Mouse (Mus musculus) midbrain, postnatal 0 days (tissue): ENCODE data around the gene Glyr1. TPM values are rescaled to one million over a fixed set of nuclear protein-coding genes. Genes with fewer than 3 reads are reported as not detected.

Experiments
- ATAC-seq: fragments of 200-750 bp; cut with Nextera tagmentation; 2 replicates; pipeline ENCODE4 v1.8.0; 2017; ENCODE audit warnings: moderate number of reproducible peaks, mild to moderate bottlenecking, moderate TSS enrichment, moderate library complexity; ENCODE audit not compliant: low FRiP score
- DNase-seq: peaks from one replicate; pipeline ENCODE4 v3.0.0-alpha.2; 2015; ENCODE audit warnings: low spot score
- H3K27ac ChIP-seq: fragments of 300-500 bp; sonication (generic); 2 replicates; pipeline ENCODE4 v1.5.1; 2014; ENCODE audit warnings: low read depth, mild to moderate bottlenecking, low read length, mixed read lengths
- H3K27me3 ChIP-seq: fragments of 300-500 bp; sonication (generic); 2 replicates; pipeline ENCODE4 v1.6.1; 2014; ENCODE audit warnings: low read length, control low read depth, mixed read lengths; ENCODE audit not compliant: insufficient read depth
- H3K36me3 ChIP-seq: fragments of 300-500 bp; sonication (generic); 2 replicates; pipeline ENCODE4 v1.6.1; 2014; ENCODE audit warnings: low read length, control low read depth, mixed read lengths; ENCODE audit not compliant: insufficient read depth
- H3K4me1 ChIP-seq: fragments of 300-500 bp; sonication (generic); 2 replicates; pipeline ENCODE4 v1.6.1; 2014; ENCODE audit warnings: mild to moderate bottlenecking, control low read depth, antibody characterized with exemption, low read length, mixed read lengths; ENCODE audit not compliant: insufficient read depth
- H3K4me2 ChIP-seq: fragments of 300-500 bp; sonication (generic); 2 replicates; pipeline ENCODE4 v1.6.1; 2014; ENCODE audit warnings: low read depth, mild to moderate bottlenecking, low read length, mixed read lengths; ENCODE audit not compliant: poor library complexity, severe bottlenecking
- H3K4me3 ChIP-seq: fragments of 300-500 bp; sonication (generic); 2 replicates; pipeline ENCODE4 v1.5.1; 2014; ENCODE audit warnings: low read depth, mild to moderate bottlenecking, low read length, moderate library complexity
- H3K9ac ChIP-seq: fragments of 300-500 bp; sonication (generic); replicated peaks from 2 replicates; pipeline ENCODE4 v1.6.1; 2014; ENCODE audit warnings: mild to moderate bottlenecking, low read length, moderate library complexity, mixed read lengths; ENCODE audit not compliant: poor library complexity, severe bottlenecking
- H3K9me3 ChIP-seq: fragments of 300-500 bp; sonication (generic); 2 replicates; pipeline ENCODE4 v1.6.1; 2016; ENCODE audit warnings: low read length, control low read depth
- CTCF ChIP-seq: IDR thresholded peaks from 2 replicates; pipeline ENCODE4 v1.5.1; 2016; ENCODE audit warnings: antibody characterized with exemption, mild to moderate bottlenecking
- WGBS: fragments of 180-500 bp; shearing (Covaris S2); extraction: QIAGEN DNeasy Blood & Tissue Kit; methylation state at CpG from one replicate; pipeline ENCODE4 v1.1.7; 2014; 5-methylcytosine and 5-hydroxymethylcytosine counted together
- polyA plus RNA-seq: library from polyadenylated mRNA; unstranded; fragments of >200 nt; fragmentation: Nextera tagmentation; extraction: Ambion mirVana; gene quantifications from 2 replicates; pipeline ENCODE4 v1.2.1, GENCODE M21; 2015
- total RNA-seq: library from RNA; depleted of rRNA; stranded (reverse); fragments of >200 nt; gene quantifications from 2 replicates; pipeline ENCODE4 v1.2.3, GENCODE M21; 2014

The Glyr1 gene
- total and polyA plus RNA-seq, 2 experiments from 2014 or later: 146 to 176 TPM

DNA sequence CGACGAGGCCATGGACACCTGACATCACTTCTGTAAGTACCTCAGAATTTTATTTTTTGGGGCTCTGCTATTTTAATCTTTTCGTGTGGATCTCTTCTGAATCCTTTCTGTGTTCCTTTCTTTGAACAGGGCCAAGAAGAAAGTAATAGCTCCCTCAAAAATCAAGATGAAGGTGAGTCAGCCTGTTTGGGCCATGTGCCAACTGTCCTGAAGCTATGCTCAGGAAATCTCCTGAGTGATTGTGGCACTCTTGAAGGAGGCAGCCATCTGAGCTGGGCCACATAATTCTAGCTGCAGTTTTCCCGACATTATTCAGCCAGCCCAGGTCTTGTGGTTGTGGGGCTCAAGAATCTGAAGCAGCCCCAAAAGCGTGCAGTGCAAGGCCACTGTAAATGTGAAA is 24.7 kb upstream of the Glyr1 start:
- Histone ChIP-seq H3K27me3 (no peaks in the 10 kb centered on the region), H3K36me3 (peaks cover 75% of the 10 kb centered on the region), H3K4me2 (no peak overlapping the region), H3K27ac (no peak overlapping the region), H3K9ac (no peak overlapping the region), H3K4me3 (no peak overlapping the region), H3K9me3 (no peaks in the 10 kb centered on the region), H3K4me1 (no peaks in the 10 kb centered on the region)
- WGBS: 92% methylated on average over 5 of the region's 5 CpGs
- ATAC-seq (no peak), DNase-seq (no peak)
- no peak for TF ChIP-seq CTCF

GRCm38 (mm10) chr16:5071974-5072373 is 22.3 kb upstream of the Glyr1 start:
- 96% methylated on average over 7 of the region's 7 CpGs for WGBS
- Histone ChIP-seq H3K27me3 (no peaks in the 10 kb centered on the region), H3K27ac (no peak overlapping the region), H3K4me3 (no peak overlapping the region), H3K4me1 (no peaks in the 10 kb centered on the region), H3K9ac (no peak overlapping the region), H3K9me3 (no peaks in the 10 kb centered on the region), H3K4me2 (no peak overlapping the region), H3K36me3 (peaks cover 59% of the 10 kb centered on the region)
- DNase-seq (no peak), ATAC-seq (no peak)
- TF ChIP-seq CTCF: no peak

DNA sequence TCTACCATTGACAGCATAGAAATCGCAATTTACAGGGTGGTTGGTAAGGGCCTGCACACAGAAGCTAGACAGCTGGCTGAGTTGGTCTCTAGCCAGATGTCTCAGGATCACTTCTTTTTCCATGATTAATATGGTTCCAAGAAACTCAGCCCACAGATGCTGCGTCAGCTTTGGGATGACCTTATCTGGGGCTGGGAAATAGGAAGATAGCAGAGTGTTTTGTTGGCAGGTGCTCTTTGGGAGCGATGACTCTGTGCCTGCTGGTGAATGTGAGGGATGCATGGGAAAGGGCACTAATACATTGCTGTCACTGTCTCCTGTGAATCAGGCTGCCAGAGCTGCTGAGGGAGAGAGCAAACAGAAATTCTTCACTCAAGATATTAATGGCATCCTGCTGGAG is 20.7 kb upstream of the Glyr1 start:
- no peak overlapping the region for H3K4me3 ChIP-seq
- no peaks in the 10 kb centered on the region for H3K27me3 ChIP-seq
- H3K36me3 ChIP-seq: peaks cover 45% of the 10 kb centered on the region
- H3K4me2 ChIP-seq: no peak overlapping the region
- H3K9ac ChIP-seq: no peak overlapping the region
- no peak overlapping the region for H3K27ac ChIP-seq
- no peaks in the 10 kb centered on the region for H3K4me1 ChIP-seq
- TF ChIP-seq CTCF: no peak
- no peaks in the 10 kb centered on the region for H3K9me3 ChIP-seq
- DNase-seq (peak; percentile 9), ATAC-seq (no peak)
- 94% methylated on average over 3 of the region's 3 CpGs for whole genome bisulfite sequencing

GRCm38 (mm10) chr16:5063472-5063871 is 13.8 kb upstream of the Glyr1 start:
- Histone ChIP-seq H3K27ac (no peak overlapping the region), H3K9ac (no peak overlapping the region), H3K4me3 (no peak overlapping the region), H3K27me3 (no peaks in the 10 kb centered on the region), H3K4me2 (no peak overlapping the region), H3K36me3 (peaks cover 39% of the 10 kb centered on the region), H3K4me1 (no peaks in the 10 kb centered on the region), H3K9me3 (no peaks in the 10 kb centered on the region)
- DNase-seq: no peak
- no peak for ATAC-seq
- no peak for TF ChIP-seq CTCF
- 95% methylated on average over 4 of the region's 4 CpGs for WGBS

DNA sequence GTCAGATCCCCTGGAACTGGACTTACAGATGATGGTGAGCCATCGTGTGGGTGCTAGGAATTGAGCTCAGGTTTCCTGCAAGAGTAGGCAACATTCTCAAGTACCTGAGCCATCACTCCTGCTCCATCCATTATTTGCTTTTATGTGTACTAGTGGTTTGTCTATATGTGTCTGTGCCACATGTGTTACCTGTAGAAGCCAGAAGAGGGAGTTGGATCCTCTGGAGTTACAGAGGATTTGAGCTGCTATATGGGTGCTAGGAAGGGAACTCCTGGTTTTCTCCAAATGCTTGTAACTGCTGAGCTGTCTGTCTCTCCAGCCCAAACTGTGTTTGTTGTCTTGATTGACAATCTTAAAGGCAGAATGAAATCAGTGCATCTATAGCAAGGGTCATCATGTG is 8.5 kb upstream of the Glyr1 start:
- peak; percentile 71 for TF ChIP-seq CTCF
- no peaks in the 10 kb centered on the region for H3K9me3 ChIP-seq
- H3K27me3 ChIP-seq: no peaks in the 10 kb centered on the region
- no peak overlapping the region for H3K4me3 ChIP-seq
- DNase-seq: peak; percentile 41
- no peaks in the 10 kb centered on the region for H3K4me1 ChIP-seq
- ATAC-seq: no peak
- no peak overlapping the region for H3K27ac ChIP-seq
- no peak overlapping the region for H3K4me2 ChIP-seq
- no peak overlapping the region for H3K9ac ChIP-seq
- WGBS: 100% methylated on average over 1 of the region's 1 CpGs
- H3K36me3 ChIP-seq: peaks cover 23% of the 10 kb centered on the region

DNA sequence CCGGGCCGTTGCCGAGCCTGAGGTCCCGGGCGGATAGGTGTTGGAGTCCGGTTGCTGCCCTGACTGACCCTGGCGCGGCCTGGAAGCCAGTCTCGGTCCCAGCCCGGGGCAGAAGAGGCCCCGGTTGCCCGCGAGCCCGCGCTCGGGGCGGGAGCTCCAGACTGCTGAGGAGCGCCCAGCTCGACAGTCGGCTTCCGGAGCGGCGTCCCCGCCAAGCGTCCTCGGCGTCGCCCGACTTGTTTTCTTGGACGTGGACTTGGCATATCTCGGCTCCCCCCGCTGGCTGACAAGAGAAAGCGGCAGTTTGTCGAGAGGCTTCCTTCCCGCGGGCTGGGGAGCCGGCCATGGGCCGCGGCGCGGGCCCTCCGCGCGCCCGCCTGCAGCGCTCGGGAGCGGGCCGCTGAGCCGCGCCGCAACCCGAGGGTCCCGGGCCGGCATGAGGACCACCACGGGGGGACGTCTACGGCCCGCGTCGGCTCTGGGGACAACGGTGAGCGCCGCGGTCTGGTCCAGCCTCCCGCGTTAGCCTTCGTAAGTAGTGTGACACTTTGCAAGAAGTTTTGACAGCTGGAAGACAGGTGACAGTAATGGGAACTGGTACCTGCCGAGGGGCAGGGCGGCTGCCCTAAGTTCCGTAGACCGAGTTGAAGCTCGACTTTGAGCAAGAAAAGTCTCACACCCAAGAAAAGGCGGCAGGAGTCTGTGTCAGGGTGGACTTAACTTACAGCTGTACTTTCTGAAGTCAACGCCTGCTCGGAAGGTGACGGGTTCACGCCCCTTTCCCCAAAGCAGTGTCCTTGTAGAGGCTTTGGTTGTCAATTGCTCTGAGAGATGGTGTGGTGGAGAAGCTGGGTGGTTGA is 818 bp upstream of the Glyr1 start:
- Histone ChIP-seq H3K4me1 (peaks cover 7% of the 10 kb centered on the region; the same call in 1 of the 2 replicates), H3K4me3 (peak overlapping the region; percentile 98), H3K4me2 (peak overlapping the region; percentile 92), H3K27me3 (no peaks in the 10 kb centered on the region), H3K36me3 (peaks cover 14% of the 10 kb centered on the region; the same call in 1 of the 2 replicates), H3K9ac (peak overlapping the region; percentile 87), H3K27ac (peak overlapping the region; percentile 97), H3K9me3 (no peaks in the 10 kb centered on the region)
- ATAC-seq: peak; percentile 67
- peak; percentile 71 for DNase-seq
- under 1% methylated on average over 77 of the region's 78 CpGs for WGBS
- no peak for TF ChIP-seq CTCF
